Mouse (Mus musculus) naive thymus-derived CD4-positive, alpha-beta T cell, adult 2 months (primary cell): ENCODE results near the gene Vmn2r51.
"Not testable (repeated sequence)": the region's sequence is repeated elsewhere in the genome, so short reads cannot be mapped to it uniquely, and the experiment has no call there.

Experiments
- DNase-seq: peaks from one replicate; pipeline ENCODE4 v3.0.0-alpha.2; 2011; ENCODE audit warnings: low read depth

The Vmn2r51 gene

DNA sequence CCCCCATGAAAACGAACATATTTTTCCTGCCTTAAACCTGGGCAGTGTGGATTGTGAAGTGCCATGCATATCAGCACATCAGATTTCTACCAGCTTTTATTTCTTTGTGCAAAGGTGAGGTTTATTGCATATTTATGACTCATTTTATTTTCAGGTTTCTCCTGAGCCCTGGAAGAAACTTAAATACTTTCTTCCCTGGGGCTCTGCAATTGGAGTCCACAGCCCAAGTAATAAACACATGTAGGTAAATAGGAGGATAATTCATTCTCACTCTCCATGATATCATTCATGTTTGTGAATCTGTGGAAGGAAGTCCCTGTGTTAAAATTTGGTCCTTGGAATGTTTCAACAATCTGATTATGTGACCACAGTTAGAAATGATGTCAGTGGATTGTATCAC is at the start of gene Vmn2r51:
Gene Vmn2r51 (minus strand): TSS at position 101 of the 400 bp plus-strand sequence.
- DNase-seq = not testable (repeated sequence)

GRCm38 (mm10) chr7:10053196-10053595 is 52.3 kb downstream of the Vmn2r51 start, which contains the start of gene Vmn2r50:
Gene Vmn2r50 (minus strand): TSS chr7:10053296.
- DNase-seq = not testable (repeated sequence)
